Mouse (Mus musculus): Measurements from ENCODE around the gene Gm49384.

Gm49384 gene

GRCm38 (mm10) chr12:69204052-69204833 lies at the start of gene Gm49384:
Gene Gm49384, minus strand, starts transcription at chr12:69204267.
- no peak for DNase-seq (ENCODE audit: low spot score in 2 of 2)

DNA sequence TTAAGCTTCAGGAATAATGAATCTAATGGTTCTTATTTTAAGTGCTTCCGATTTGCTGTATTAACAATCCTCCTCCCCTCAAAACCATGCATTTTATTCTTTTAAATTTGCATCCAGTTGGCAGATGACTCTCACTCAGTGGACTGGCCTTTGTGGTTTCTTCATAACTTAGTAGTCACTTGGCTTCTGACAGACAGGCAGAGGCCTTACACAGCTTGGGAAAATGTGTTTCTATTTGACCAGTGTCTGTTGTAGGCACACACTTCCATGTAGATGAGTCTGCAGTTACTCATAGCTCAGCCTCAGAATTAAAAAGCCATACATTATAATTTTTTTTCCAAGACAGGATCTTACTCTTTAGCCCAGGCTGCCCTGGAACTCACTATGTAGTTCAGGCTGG lies 49.7 kb upstream of the Gm49384 start:
- DNase-seq (ENCODE audit: low spot score in 2 of 2): no peak

- DNase-seq (ENCODE audit: low spot score in 2 of 2): no peak
These were observed 46.7 kb upstream of the Gm49384 start for GRCm38 (mm10) chr12:69250756-69251155.

GRCm38 (mm10) chr12:69249766-69250165 lies 45.7 kb upstream of the Gm49384 start:
- no peak for DNase-seq (ENCODE audit: low spot score in 2 of 2)

- peak; percentile 64 to 66 for DNase-seq (ENCODE audit: low spot score in 2 of 2)
These were observed 37.8 kb upstream of the Gm49384 start for GRCm38 (mm10) chr12:69241771-69242431.

DNA sequence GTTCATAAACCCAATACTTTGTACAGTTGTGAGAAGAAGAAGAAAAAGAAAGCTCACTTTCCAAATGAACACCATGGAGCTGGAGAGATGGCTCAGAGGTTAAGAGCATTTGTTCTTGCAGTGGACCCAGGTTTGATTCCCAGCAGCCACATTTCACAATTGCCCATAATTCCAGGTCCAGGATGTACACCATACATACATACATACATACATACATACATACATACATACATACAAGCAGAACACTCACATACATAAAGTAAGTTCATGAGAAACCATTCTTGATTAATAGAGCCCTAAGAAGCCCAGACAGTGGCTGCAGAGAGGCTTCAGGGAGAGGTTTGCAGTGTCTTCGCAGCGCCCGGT lies 37.3 kb upstream of the Gm49384 start:
- no peak for DNase-seq (ENCODE audit: low spot score in 2 of 2)

GRCm38 (mm10) chr12:69240876-69241275 lies 36.8 kb upstream of the Gm49384 start, which contains the start of gene Klhdc1:
Gene Klhdc1, plus strand, starts transcription at chr12:69241176.
- no peak for DNase-seq (ENCODE audit: low spot score in 2 of 2)

GRCm38 (mm10) chr12:69238284-69238683 lies 34.2 kb upstream of the Gm49384 start:
- DNase-seq (ENCODE audit: low spot score in 2 of 2): no peak

GRCm38 (mm10) chr12:69235782-69236181 lies 31.7 kb upstream of the Gm49384 start:
- DNase-seq (ENCODE audit: low spot score in 2 of 2): no peak

DNA sequence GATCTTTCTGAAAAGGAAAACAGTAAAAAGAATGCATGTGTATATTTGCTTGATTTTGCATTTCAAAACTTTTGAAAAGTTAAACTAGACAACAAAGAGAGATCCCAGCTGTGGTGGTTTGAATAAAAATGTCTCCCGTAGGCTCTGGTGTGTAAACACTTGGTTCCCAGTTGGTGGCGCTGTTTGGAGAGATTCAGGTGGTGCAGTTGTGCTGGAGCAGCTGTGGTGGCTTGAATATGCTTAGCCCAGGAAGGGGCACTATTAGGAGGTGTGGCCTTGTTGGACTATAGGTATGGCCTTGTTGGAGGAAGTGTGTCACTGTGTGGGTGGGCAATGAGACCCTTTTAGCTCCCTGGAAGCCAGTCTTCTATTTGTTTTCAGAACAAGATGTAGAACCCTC lies 25.2 kb upstream of the Gm49384 start:
- DNase-seq (ENCODE audit: low spot score in 2 of 2): peak; percentile 28 to 78

DNA sequence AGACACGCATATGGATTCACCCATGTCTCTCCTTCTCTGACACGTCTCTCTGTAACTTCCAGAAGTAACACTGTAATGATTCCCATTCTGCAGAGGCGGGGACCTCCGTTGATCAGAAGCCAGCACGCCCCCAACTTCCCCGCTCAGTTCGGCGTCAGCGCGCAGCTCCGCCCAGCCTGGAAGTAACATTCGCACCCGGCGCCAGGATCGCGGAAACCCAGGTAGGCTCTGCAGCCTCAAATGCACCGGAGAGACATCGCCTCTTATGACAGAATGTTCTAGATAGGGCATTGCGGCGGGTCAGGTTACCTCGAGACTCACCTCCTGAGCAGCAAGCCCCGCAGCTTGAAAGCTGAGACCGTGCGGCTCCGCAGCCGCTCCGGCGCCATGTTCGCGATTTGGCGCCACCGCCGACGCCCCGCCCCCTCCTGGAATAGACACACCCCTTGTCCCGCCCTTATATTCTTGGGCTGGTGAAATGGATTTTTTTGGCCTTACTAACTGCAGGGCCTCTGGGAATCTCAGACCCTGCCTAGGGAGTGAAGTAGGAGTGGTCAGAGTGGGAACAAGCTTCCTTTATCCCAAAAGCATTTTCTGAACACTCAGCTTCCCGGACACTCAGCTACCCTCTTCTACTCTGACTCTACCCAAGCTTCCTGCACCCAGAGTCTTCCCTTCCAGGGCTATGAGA lies 23.9 kb upstream of the Gm49384 start, which contains the start of gene Pole2:
Pole2 (minus strand) TSS at position 420 of the 691 bp plus-strand sequence.
- peak; percentile 89 to 93 for DNase-seq (ENCODE audit: low spot score in 2 of 2)

- DNase-seq (ENCODE audit: low spot score in 2 of 2): no peak
These were observed 16.7 kb upstream of the Gm49384 start for GRCm38 (mm10) chr12:69220613-69221277.

DNA sequence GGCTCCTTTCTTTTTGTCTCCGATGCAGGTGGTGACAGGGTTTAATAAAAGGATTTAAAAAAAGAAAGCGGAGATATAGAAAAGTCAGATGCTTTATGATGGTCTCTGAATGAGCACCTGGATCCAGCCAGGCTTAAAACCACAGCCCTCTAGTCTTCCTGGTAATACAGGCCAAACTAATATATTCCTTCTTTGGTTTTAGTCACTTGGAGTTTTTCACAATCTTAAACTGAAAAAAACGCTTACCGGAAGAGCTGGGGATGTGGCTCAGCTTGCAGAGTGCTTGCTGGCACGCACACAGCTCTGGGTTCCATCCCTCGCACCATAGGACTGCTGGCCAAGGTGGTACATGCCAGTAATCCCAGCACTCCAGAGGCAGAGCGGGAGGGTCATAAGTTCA lies 12.5 kb upstream of the Gm49384 start:
- DNase-seq (ENCODE audit: low spot score in 2 of 2): no peak

DNA sequence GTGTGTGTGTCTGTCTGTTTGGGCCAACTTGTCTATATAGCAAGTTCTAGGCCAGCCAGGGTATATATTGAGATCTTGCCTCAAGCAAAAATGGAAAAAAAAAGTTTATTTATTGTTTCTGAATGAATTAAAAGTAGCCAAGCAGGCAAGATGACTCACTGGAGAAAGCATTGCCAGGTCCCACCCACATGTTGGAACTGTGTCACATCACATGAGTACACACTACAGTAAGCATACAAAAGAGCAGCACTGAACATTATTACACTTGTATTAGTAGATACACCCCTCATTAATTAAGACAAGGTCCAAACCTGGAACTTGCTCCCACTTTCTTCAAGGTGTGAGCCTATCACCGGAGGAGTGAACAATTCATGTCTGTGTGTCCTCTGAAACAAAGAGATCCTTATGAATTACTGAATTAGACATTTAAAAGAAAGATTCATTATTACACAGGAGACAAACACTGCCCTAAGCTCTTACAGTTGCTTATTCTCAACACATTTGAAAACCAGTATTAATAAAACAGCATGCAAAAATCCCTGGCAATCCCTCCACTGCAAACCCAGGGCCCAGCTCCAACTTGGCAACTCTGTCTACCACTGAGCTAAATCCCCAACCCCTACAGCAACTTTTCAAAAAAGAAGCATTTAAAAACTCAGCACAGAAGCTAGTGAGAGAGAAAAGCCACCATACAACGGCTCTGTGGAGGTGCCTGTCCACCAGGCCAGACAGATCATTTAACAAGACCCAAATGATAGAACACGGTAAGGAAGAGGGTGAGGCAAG lies 11.1 kb upstream of the Gm49384 start:
- DNase-seq (ENCODE audit: low spot score in 2 of 2): no peak

DNA sequence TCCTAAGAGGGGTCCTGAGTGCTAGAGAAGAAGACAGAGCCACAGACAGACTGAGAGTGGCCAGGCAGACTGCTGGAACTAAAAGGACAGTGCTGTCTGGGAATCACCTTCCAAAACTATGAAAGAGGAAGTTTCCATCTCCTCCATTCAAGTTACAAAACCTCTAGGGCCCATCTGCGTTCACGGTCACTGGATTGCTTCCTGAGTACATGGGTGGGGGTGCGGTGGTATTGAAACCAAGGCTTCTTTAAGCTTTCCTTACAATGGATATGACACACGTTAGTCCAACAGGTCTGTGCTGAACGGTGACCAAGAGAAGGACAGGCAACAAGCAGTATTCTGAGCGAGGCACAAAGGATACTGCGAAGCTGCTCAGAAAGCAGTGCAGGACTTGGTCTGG lies 10.3 kb upstream of the Gm49384 start:
- no peak for DNase-seq (ENCODE audit: low spot score in 2 of 2)

- DNase-seq (ENCODE audit: low spot score in 2 of 2): no peak
These were observed 9.2 kb upstream of the Gm49384 start for GRCm38 (mm10) chr12:69213186-69213777.

- no peak for DNase-seq (ENCODE audit: low spot score in 2 of 2)
These were observed 7.0 kb upstream of the Gm49384 start for GRCm38 (mm10) chr12:69211057-69211456.

DNA sequence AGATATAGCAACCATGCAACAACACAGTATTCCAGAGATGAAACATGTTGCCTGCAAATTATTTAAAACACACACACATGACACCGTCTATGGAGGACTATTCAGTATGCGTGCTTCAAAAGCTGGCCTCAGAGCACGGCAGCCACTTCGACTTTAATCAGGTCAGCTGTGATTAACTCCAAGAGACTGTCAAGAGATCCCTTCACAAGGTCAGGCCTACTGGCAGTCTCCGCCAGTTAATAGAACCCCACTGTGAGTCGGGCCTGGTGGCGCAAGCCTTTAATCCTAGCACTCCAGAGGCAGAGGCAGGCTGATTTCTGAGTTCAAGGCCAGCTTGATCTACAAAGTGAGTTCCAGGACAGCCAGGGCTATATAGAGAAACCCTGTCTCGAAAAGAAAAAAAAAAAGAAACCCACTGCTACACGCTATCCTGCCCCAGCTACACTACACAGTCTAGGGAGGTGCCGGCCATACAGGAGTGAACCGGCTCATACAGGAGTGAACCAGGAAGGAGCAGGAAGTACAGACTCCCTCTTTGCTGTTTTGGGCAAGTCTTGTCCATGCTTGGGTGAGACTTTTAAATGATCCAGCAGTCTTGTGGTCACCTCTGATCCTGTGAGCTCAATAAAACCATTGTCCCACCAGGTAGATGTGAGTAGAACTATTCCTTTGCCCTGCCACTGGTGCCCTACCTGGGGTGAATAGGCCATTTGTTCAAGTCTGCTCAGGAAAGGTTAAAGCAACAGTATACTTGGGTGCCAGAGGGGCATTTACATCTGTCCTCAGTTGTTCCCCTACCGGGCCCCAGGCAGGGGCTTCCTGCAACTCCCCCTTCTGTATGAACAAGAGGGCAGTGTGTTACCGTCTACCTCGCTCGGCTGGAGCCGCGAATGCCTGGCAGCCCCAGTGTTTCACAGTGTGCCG lies 6.3 kb upstream of the Gm49384 start:
- no peak for DNase-seq (ENCODE audit: low spot score in 2 of 2)

DNA sequence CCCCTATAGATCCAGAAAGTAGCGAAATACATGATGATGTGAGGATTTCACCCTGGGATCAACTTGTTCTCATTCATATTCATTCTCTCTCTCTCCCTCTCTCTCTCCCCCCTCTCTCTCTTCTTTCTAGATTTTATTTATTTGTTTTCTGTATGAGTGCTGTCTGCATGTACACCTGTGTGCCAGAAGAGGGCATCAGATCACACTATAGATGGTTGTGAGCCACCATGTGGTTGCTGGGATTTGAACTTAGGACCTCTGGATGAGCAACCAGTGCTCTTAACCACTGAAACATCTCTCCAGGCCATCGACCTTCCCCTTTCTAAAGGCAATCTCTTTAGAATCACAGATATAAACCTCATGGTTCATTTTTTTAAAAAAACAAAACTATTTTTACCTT lies 4.5 kb upstream of the Gm49384 start:
- DNase-seq (ENCODE audit: low spot score in 2 of 2): no peak

DNA sequence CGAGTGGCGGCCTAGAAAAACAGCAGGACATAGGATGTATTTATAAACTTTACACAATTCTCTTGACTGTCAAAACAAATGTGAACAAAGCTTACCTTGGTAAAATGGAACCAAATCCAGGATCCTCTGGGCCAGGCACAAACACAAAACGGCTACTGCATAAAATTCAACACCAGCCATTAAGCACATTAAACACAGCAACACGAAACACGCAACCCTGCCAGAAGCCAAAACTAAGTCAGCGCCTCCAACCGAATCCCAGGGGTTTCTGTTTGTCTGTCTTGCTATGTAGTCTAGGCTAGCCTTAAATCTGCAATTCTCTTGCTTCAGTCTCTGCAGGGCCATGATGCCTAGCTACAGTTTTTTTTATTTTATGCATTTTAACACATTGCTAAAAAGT lies 3.9 kb upstream of the Gm49384 start:
- DNase-seq (ENCODE audit: low spot score in 2 of 2): no peak
